Mouse (Mus musculus) heart, postnatal 0 days (tissue): ENCODE measurements at regions not wholly inside any gene's neighbourhood (a gene's known extent, or its start where the extent isn't known, plus 50 kb on each side); places are given as distances from the start of the nearest gene placed in this dataset.

Source experiments
- CTCF ChIP-seq: IDR thresholded peaks from 2 replicates; pipeline ENCODE4 v1.5.1; 2016; ENCODE audit warnings: antibody characterized with exemption, control low read depth, low read depth
- EP300 ChIP-seq: IDR thresholded peaks from 2 replicates; pipeline ENCODE4 v1.6.1; 2016; ENCODE audit warnings: antibody characterized with exemption, low read depth

- TF ChIP-seq CTCF (no peak), EP300 (no peak)
Measured at GRCm38 (mm10) chr15:25510060-25510492, 96.5 kb upstream of the Basp1 start.
